ENCODE assay signal across 24 mouse cellular contexts in genomic region chr16:43388389-43388788, GRCm38 (mm10).
DNase-seq lines count a peak whose midpoint lies in the region; ATAC-seq and TF ChIP-seq lines count a peak whose summit lies in the region.
"Had no signal": no experiment of that assay in that cellular context is flagged by ENCODE, and none has a peak within 500 bp of the region (broad histone marks: within the 10 kb centered on the region; RNA-seq: fewer than 3 reads in every experiment).

No protein-coding gene starts in this region.

- H3K27me3 ChIP-seq in kidney, adult 2 months (replicated peaks; ENCODE audit: control insufficient read depth, insufficient read depth, low read length) = no peaks in the 10 kb centered on the region
- H3K27me3 ChIP-seq: CH12.LX; embryonic facial prominence, embryonic 12.5 days; forebrain, embryonic 13.5 days; forebrain, embryonic 15.5 days; Patski had no signal

- ATAC-seq in frontal cortex, adult (ENCODE audit: low TSS enrichment) = peak; percentile 97
- ATAC-seq: activated CD4-positive, CD25-positive, alpha-beta regulatory T cell, adult 4 months; CD4-positive, CD25-positive, alpha-beta regulatory T cell, adult 4 months; forebrain, embryonic 13.5 days; forebrain, embryonic 15.5 days; forebrain, postnatal 0 days; Patski had no signal

- no peak overlapping the region for H3K4me3 ChIP-seq in kidney, adult 2 months (ENCODE audit: insufficient read depth, low read depth, low read length)
- H3K4me3 ChIP-seq: embryonic facial prominence, embryonic 10.5 days; embryonic facial prominence, embryonic 12.5 days; forebrain, embryonic 13.5 days; forebrain, embryonic 15.5 days had no signal

- TF ChIP-seq POLR2A in kidney, adult 2 months (IDR thresholded peaks at IDR 0.05; ENCODE audit: low read depth, low read length) = no peak

- TF ChIP-seq CTCF in kidney, adult 2 months (conservative IDR thresholded peaks at IDR 0.05; ENCODE audit: insufficient read depth, insufficient read length, low read depth, low read length) = no peak

- no peak for DNase-seq in frontal cortex, postnatal 10 days (ENCODE audit: low spot score in 2 of 2)
- no peak for DNase-seq in kidney, adult 2 months
- DNase-seq in kidney, adult 18-20 months = no peak
- DNase-seq in brain, adult 2 months (ENCODE audit: low read depth, low spot score) = peak; percentile 44
- DNase-seq: adrenal gland, adult 2 months; adrenal gland, postnatal 10 days; adrenal gland, postnatal 25 days; B cell, adult 2 months; cerebellum, adult 11-12 months; cerebellum, adult 2 months; cerebellum, adult 9-10 months; cerebellum, postnatal 10 days; cerebellum, postnatal 25 days; forebrain, postnatal 0 days had no signal

- H3K36me3 ChIP-seq in kidney, adult 2 months (ENCODE audit: control insufficient read depth, insufficient read depth, low read length) = no peaks in the 10 kb centered on the region; the same call in 1 of the 2 replicates
- H3K36me3 ChIP-seq: embryonic facial prominence, embryonic 10.5 days; embryonic facial prominence, embryonic 12.5 days; forebrain, embryonic 15.5 days; G1E had no signal

- H3K4me1 ChIP-seq in kidney, adult 2 months (ENCODE audit: control insufficient read depth, insufficient read depth, low read length) = peaks cover 10% of the 10 kb centered on the region
- H3K4me1 ChIP-seq: embryonic facial prominence, embryonic 12.5 days had no signal

- H3K27ac ChIP-seq in kidney, adult 2 months (ENCODE audit: insufficient read depth, low read depth, low read length) = peak overlapping the region; percentile 9; the same call in 1 of the 2 replicates
- H3K27ac ChIP-seq: embryonic facial prominence, embryonic 10.5 days; embryonic facial prominence, embryonic 12.5 days; forebrain, embryonic 13.5 days; forebrain, embryonic 15.5 days had no signal

- WGBS in kidney, adult 2 months = 82% methylated on average over 5 of the region's 5 CpGs
